Mouse (Mus musculus): ENCODE measurements around the gene Hdhd5.

DNA sequence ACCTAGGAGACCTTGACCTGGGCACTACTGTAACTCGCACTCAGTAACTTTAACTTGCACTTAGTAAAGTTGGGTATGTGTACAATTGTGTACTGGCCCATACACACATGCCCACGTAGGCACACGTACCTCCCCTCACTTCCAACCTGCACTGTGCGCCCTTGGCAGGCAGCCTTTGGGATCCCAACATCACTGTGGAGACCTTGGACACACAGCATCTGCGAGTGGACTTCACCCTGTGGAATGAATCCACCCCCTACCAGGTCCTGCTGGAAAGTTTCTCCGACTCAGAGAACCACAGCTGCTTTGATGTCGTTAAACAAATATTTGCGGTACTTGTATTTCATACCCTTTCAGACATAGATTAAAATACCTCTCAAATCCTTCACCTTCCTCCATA, 55.8 kb downstream of the Hdhd5 start:
- TF ChIP-seq POLR2A (IDR thresholded peaks at IDR 0.05; ENCODE audit: low read depth, low read length) (no peak), CTCF (IDR thresholded peaks at IDR 0.05; ENCODE audit: extremely low read depth, insufficient read length, insufficient replicate concordance, low read depth, low read length) (no peak)
